ENCODE assay signal across 9 mouse cellular contexts in the genomic region with DNA sequence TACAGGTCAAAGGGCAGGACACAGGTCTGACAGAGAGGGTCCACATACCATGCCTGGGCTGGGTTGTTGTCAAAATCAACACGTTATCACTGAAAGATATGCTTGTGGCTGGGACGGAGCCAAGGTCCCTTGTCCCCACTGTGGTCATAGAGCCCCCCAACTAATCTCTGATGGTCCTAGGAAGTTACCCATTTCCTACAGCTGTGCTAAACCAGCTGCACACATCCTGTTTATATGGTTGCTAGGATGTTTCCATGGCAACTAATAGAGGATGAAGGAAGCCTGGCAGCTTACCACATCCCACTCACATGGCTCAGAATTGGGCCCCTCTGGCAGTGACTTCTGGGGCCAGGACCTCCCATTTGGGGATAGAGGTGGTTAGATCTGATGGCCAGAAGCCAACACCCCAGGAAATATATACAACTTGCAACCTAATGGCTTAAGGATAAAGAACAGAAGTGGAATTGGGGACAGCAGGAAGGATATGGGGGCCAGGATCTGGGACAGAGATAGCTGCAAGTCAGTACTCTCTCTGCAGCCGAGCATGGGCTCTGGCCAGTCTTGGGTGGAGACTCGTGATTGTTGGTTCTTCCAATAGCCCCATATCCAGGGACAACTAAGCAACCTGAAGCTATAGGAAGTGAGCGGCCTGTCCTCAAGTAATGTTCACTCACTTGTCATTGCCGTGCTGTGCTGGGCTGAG. TPM values are rescaled to one million over a fixed set of nuclear protein-coding genes. Genes with fewer than 3 reads are reported as not detected.
DNase-seq lines count a peak whose midpoint lies in the region; ATAC-seq lines count a peak whose summit lies in the region.
"Had no signal": no experiment of that assay in that cellular context is flagged by ENCODE, and none has a peak within 500 bp of the region (broad histone marks: within the 10 kb centered on the region; RNA-seq: fewer than 3 reads in every experiment).

No protein-coding gene starts in this region.

- H3K4me3 ChIP-seq in forebrain, embryonic 12.5 days (replicated peaks), result no peak overlapping the region
- no peak overlapping the region for H3K4me3 ChIP-seq in forebrain, embryonic 10.5 days
- no peak overlapping the region for H3K4me3 ChIP-seq in forebrain, embryonic 15.5 days
- H3K4me3 ChIP-seq: embryonic facial prominence, embryonic 13.5 days had no signal

- H3K4me2 ChIP-seq in forebrain, embryonic 12.5 days, result no peak overlapping the region
- no peak overlapping the region for H3K4me2 ChIP-seq in forebrain, embryonic 15.5 days (replicated peaks)
- H3K4me2 ChIP-seq: embryonic facial prominence, embryonic 13.5 days had no signal

- ATAC-seq in forebrain, embryonic 12.5 days (ENCODE audit: low FRiP score), result peak; percentile 15; the same call in 1 of the 2 replicates
- peak; percentile 41 for ATAC-seq in forebrain, embryonic 15.5 days (replicated peaks)
- ATAC-seq in megakaryocyte progenitor cell, adult 5-6 weeks (replicated peaks; ENCODE audit: poor library complexity), result peak; percentile 52; the same call in 1 of the 2 replicates
- no peak for ATAC-seq in megakaryocyte, adult 5-6 weeks (ENCODE audit: poor library complexity, severe bottlenecking)

- H3K36me3 ChIP-seq in forebrain, embryonic 12.5 days (replicated peaks), result no peaks in the 10 kb centered on the region
- H3K36me3 ChIP-seq in forebrain, embryonic 10.5 days (replicated peaks), result no peaks in the 10 kb centered on the region
- no peaks in the 10 kb centered on the region for H3K36me3 ChIP-seq in forebrain, embryonic 15.5 days
- H3K36me3 ChIP-seq: embryonic facial prominence, embryonic 13.5 days had no signal

- H3K9ac ChIP-seq in forebrain, embryonic 12.5 days, result no peak overlapping the region
- no peak overlapping the region for H3K9ac ChIP-seq in forebrain, embryonic 15.5 days (replicated peaks)
- H3K9ac ChIP-seq: embryonic facial prominence, embryonic 13.5 days had no signal

- DNase-seq in forebrain, embryonic 10.5 days (ENCODE audit: extremely low spot score, low spot score), result no peak
- DNase-seq in kidney, adult 18-20 months, result peak; percentile 23
- no peak for DNase-seq in right cerebral cortex, postnatal 4 days
- DNase-seq in frontal cortex, postnatal 25 days (ENCODE audit: low spot score in 2 of 2), result no peak

- 71% methylated on average over 6 of the region's 6 CpGs for WGBS in forebrain, embryonic 12.5 days
- WGBS in forebrain, embryonic 10.5 days, result 85% methylated on average over 6 of the region's 6 CpGs
- WGBS in forebrain, embryonic 15.5 days, result 68% methylated on average over 6 of the region's 6 CpGs

- H3K27me3 ChIP-seq in forebrain, embryonic 12.5 days, result peaks cover 5% of the 10 kb centered on the region; the same call in 1 of the 2 replicates
- peaks cover 36% of the 10 kb centered on the region for H3K27me3 ChIP-seq in forebrain, embryonic 10.5 days (ENCODE audit: poor library complexity, severe bottlenecking)
- H3K27me3 ChIP-seq in forebrain, embryonic 15.5 days, result no peaks in the 10 kb centered on the region

- no peaks in the 10 kb centered on the region for H3K9me3 ChIP-seq in forebrain, embryonic 12.5 days
- H3K9me3 ChIP-seq in forebrain, embryonic 10.5 days, result no peaks in the 10 kb centered on the region
- no peaks in the 10 kb centered on the region for H3K9me3 ChIP-seq in forebrain, embryonic 15.5 days
- H3K9me3 ChIP-seq: embryonic facial prominence, embryonic 13.5 days had no signal

- peaks cover 47% of the 10 kb centered on the region for H3K4me1 ChIP-seq in forebrain, embryonic 12.5 days
- peaks cover 46% of the 10 kb centered on the region for H3K4me1 ChIP-seq in forebrain, embryonic 10.5 days
- H3K4me1 ChIP-seq in forebrain, embryonic 15.5 days, result peaks cover 38% of the 10 kb centered on the region

- no peak overlapping the region for H3K27ac ChIP-seq in forebrain, embryonic 12.5 days
- H3K27ac ChIP-seq in forebrain, embryonic 10.5 days, result no peak overlapping the region
- no peak overlapping the region for H3K27ac ChIP-seq in forebrain, embryonic 15.5 days (replicated peaks)
- H3K27ac ChIP-seq: embryonic facial prominence, embryonic 13.5 days had no signal

RNA-seq across cellular contexts. Expression of a gene that starts 43.6 kb away (rescaled TPM):
- polyA plus RNA-seq in forebrain, embryonic 12.5 days (2016; fragmentation: Nextera tagmentation; extraction: Ambion mirVana), result 7.6 and 10.1 TPM in 2 replicates
- polyA plus RNA-seq in forebrain, embryonic 10.5 days (2016; fragmentation: Nextera tagmentation; extraction: Ambion mirVana), result 14.1 and 14.3 TPM in 2 replicates
- 11.5 and 11.8 TPM in 2 replicates for polyA plus RNA-seq in forebrain, embryonic 15.5 days (2015; fragmentation: Nextera tagmentation; extraction: Ambion mirVana)
- total RNA-seq in megakaryocyte progenitor cell, adult 5-6 weeks (2015), result 10.0 and 11.1 TPM in 2 replicates
- total RNA-seq in megakaryocyte progenitor cell, adult 5-6 weeks (2017), result 3.7 and 7.6 TPM in 2 replicates
- total RNA-seq in megakaryocyte, adult 5-6 weeks (2015), result 5.6 and 6.4 TPM in 2 replicates
- total RNA-seq in megakaryocyte, adult 5-6 weeks (2017), result 4.4 and 5.4 TPM in 2 replicates
